Comparison of ENCODE assay signal across 11 mouse cellular contexts in genomic region chr5:68112430-68113036, GRCm38 (mm10).
DNase-seq lines count a peak whose midpoint lies in the region; ATAC-seq and TF ChIP-seq lines count a peak whose summit lies in the region.
"Had no signal": no experiment of that assay in that cellular context is flagged by ENCODE, and none has a peak within 500 bp of the region (broad histone marks: within the 10 kb centered on the region; RNA-seq: fewer than 3 reads in every experiment).

No protein-coding gene starts in this region.

- no peak for ATAC-seq in intestine, postnatal 0 days
- no peak for ATAC-seq in intestine, embryonic 15.5 days
- no peak for ATAC-seq in liver, embryonic 12.5 days
- no peak for ATAC-seq in activated CD4-positive, CD25-positive, alpha-beta regulatory T cell, adult 4 months
- ATAC-seq: Patski had no signal

- no peaks in the 10 kb centered on the region for H3K36me3 ChIP-seq in intestine, postnatal 0 days (ENCODE audit: control insufficient read depth, insufficient read depth)
- H3K36me3 ChIP-seq in intestine, embryonic 15.5 days, result no peaks in the 10 kb centered on the region
- no peaks in the 10 kb centered on the region for H3K36me3 ChIP-seq in liver, embryonic 12.5 days
- H3K36me3 ChIP-seq: midbrain, embryonic 12.5 days had no signal

- H3K4me2 ChIP-seq in intestine, postnatal 0 days (replicated peaks; ENCODE audit: low read depth), result no peak overlapping the region
- H3K4me2 ChIP-seq in intestine, embryonic 15.5 days (replicated peaks), result no peak overlapping the region
- H3K4me2 ChIP-seq in liver, embryonic 12.5 days, result no peak overlapping the region
- H3K4me2 ChIP-seq: midbrain, embryonic 12.5 days had no signal

- H3K9ac ChIP-seq in intestine, postnatal 0 days (ENCODE audit: low read depth, low read length), result no peak overlapping the region
- no peak overlapping the region for H3K9ac ChIP-seq in intestine, embryonic 15.5 days
- no peak overlapping the region for H3K9ac ChIP-seq in liver, embryonic 12.5 days
- H3K9ac ChIP-seq: midbrain, embryonic 12.5 days had no signal

- no peak overlapping the region for H3K4me3 ChIP-seq in intestine, postnatal 0 days (ENCODE audit: low read depth, low read length)
- no peak overlapping the region for H3K4me3 ChIP-seq in intestine, embryonic 15.5 days (replicated peaks)
- H3K4me3 ChIP-seq in liver, embryonic 12.5 days, result no peak overlapping the region
- H3K4me3 ChIP-seq: midbrain, embryonic 12.5 days had no signal

- 61% methylated on average over 6 of the region's 6 CpGs for WGBS in intestine, postnatal 0 days
- 64% methylated on average over 6 of the region's 6 CpGs for WGBS in intestine, embryonic 15.5 days
- WGBS in liver, embryonic 12.5 days (ENCODE audit: insufficient replicate concordance), result 44% methylated on average over 6 of the region's 6 CpGs

- H3K27ac ChIP-seq in intestine, postnatal 0 days (ENCODE audit: low read depth, low read length), result no peak overlapping the region
- no peak overlapping the region for H3K27ac ChIP-seq in intestine, embryonic 15.5 days
- no peak overlapping the region for H3K27ac ChIP-seq in liver, embryonic 12.5 days
- H3K27ac ChIP-seq: midbrain, embryonic 12.5 days had no signal

- DNase-seq in cerebellum, adult 8-10 months, result peak; percentile 53
- peak; percentile 4 to 31 for DNase-seq in frontal cortex, postnatal 25 days (ENCODE audit: low spot score in 2 of 2)
- DNase-seq in right cerebral cortex, adult 18-20 months, result peak; percentile 63
- DNase-seq in urinary bladder, adult 2 months (ENCODE audit: low spot score), result no peak
- DNase-seq: kidney, adult 2 months had no signal

- no peaks in the 10 kb centered on the region for H3K4me1 ChIP-seq in intestine, postnatal 0 days (replicated peaks; ENCODE audit: control insufficient read depth, insufficient read depth, low read length)
- no peaks in the 10 kb centered on the region for H3K4me1 ChIP-seq in intestine, embryonic 15.5 days (replicated peaks)
- no peaks in the 10 kb centered on the region for H3K4me1 ChIP-seq in liver, embryonic 12.5 days
- H3K4me1 ChIP-seq: midbrain, embryonic 12.5 days had no signal

- H3K27me3 ChIP-seq in intestine, postnatal 0 days (replicated peaks; ENCODE audit: control insufficient read depth, insufficient read depth, low read length), result no peaks in the 10 kb centered on the region
- H3K27me3 ChIP-seq in intestine, embryonic 15.5 days (replicated peaks), result no peaks in the 10 kb centered on the region
- no peaks in the 10 kb centered on the region for H3K27me3 ChIP-seq in liver, embryonic 12.5 days (replicated peaks)
- H3K27me3 ChIP-seq: midbrain, embryonic 12.5 days; Patski had no signal

- H3K9me3 ChIP-seq in intestine, postnatal 0 days (ENCODE audit: control insufficient read depth), result no peaks in the 10 kb centered on the region
- H3K9me3 ChIP-seq in intestine, embryonic 15.5 days, result no peaks in the 10 kb centered on the region
- no peaks in the 10 kb centered on the region for H3K9me3 ChIP-seq in liver, embryonic 12.5 days (replicated peaks)
- H3K9me3 ChIP-seq: midbrain, embryonic 12.5 days had no signal

- TF ChIP-seq CTCF in intestine, postnatal 0 days (IDR thresholded peaks at IDR 0.05; ENCODE audit: low read depth), result peak; percentile 42
